Mouse (Mus musculus) ES-Bruce4 (cell line): ENCODE measurements around the gene Naa35. TPM values are rescaled to one million over a fixed set of nuclear protein-coding genes. Genes with fewer than 3 reads are reported as not detected.

ENCODE experiments used
- H3K27ac ChIP-seq: 2 replicates; pipeline ENCODE4 v1.5.1; 2012; ENCODE audit warnings: low read length, inconsistent platforms; ENCODE audit not compliant: insufficient read depth
- H3K27me3 ChIP-seq: 2 replicates; pipeline ENCODE4 v1.6.1; 2012; ENCODE audit warnings: mild to moderate bottlenecking, low read length, inconsistent platforms; ENCODE audit not compliant: control insufficient read depth, poor library complexity, insufficient read depth, severe bottlenecking
- H3K36me3 ChIP-seq: 2 replicates; pipeline ENCODE4 v1.6.1; 2012; ENCODE audit warnings: inconsistent platforms, mild to moderate bottlenecking, low read length, moderate library complexity; ENCODE audit not compliant: control insufficient read depth, poor library complexity, insufficient read depth, severe bottlenecking
- H3K4me1 ChIP-seq: one replicate; pipeline ENCODE4 v1.8.1; 2011; ENCODE audit warnings: low read length; ENCODE audit not compliant: control insufficient read depth, insufficient read depth
- H3K4me3 ChIP-seq: 2 replicates; pipeline ENCODE4 v1.5.1; 2011; ENCODE audit warnings: low read depth, mild to moderate bottlenecking, low read length
- H3K9ac ChIP-seq: 2 replicates; pipeline ENCODE4 v1.6.1; 2012; ENCODE audit warnings: low read depth, mild to moderate bottlenecking, inconsistent platforms; ENCODE audit not compliant: poor library complexity, severe bottlenecking
- H3K9me3 ChIP-seq: replicated peaks from 2 replicates; pipeline ENCODE4 v1.6.1; 2012; ENCODE audit warnings: mild to moderate bottlenecking, low read length, inconsistent platforms; ENCODE audit not compliant: control insufficient read depth, poor library complexity, insufficient read depth, severe bottlenecking
- CTCF ChIP-seq: IDR thresholded peaks from one replicate; pipeline ENCODE4 v1.8.1; 2011; ENCODE audit warnings: low read depth, low read length
- EP300 ChIP-seq: IDR thresholded peaks from 2 replicates; pipeline ENCODE4 v1.6.1; 2011; ENCODE audit warnings: low read depth, low read length; ENCODE audit not compliant: insufficient read depth
- POLR2A ChIP-seq: IDR thresholded peaks from one replicate; pipeline ENCODE4 v1.8.1; 2011; ENCODE audit warnings: low read length; ENCODE audit not compliant: insufficient read depth
- polyA plus RNA-seq: library from polyadenylated mRNA; stranded (reverse); fragments of >200 nt; gene quantifications from 2 replicates; pipeline ENCODE4 v1.2.4, GENCODE M21; 2011; ENCODE audit warnings: low read depth; ENCODE audit not compliant: missing spikeins, insufficient read depth, insufficient read length

The Naa35 gene
- polyA plus RNA-seq: 103 and 143 TPM in 2 replicates

- H3K9ac ChIP-seq: peak within 1 kb of the TSS; percentile 87
- H3K27me3 ChIP-seq: no peaks in the 10 kb centered on the region
- H3K27ac ChIP-seq: peak within 1 kb of the TSS; percentile 22; the same call in 1 of the 2 replicates
- TF ChIP-seq CTCF (no peak), EP300 (peak; percentile 32; the same call in 1 of the 2 replicates), POLR2A (peak; percentile 55)
- H3K9me3 ChIP-seq: no peaks in the 10 kb centered on the region
- peak within 1 kb of the TSS; percentile 83 for H3K4me3 ChIP-seq
- H3K36me3 ChIP-seq: peaks cover 9% of the 10 kb centered on the region
- H3K4me1 ChIP-seq: no peaks in the 10 kb centered on the region
These were observed at the start of gene Naa35, which contains the start of gene Agtpbp1 for GRCm38 (mm10) chr13:59584947-59585647. TSS of gene Naa35 (plus strand) at chr13:59585259. TSS of gene Agtpbp1 (minus strand) at chr13:59585227.

GRCm38 (mm10) chr13:59535746-59536145 is 49.3 kb upstream of the Naa35 start:
- H3K27me3 ChIP-seq: no peaks in the 10 kb centered on the region
- TF ChIP-seq CTCF (no peak), POLR2A (no peak), EP300 (no peak)
- H3K27ac ChIP-seq: no peak overlapping the region

GRCm38 (mm10) chr13:59536631-59537030 is 48.4 kb upstream of the Naa35 start:
- Histone ChIP-seq H3K36me3 (no peaks in the 10 kb centered on the region), H3K4me3 (no peak overlapping the region), H3K4me1 (no peaks in the 10 kb centered on the region), H3K9ac (no peak overlapping the region), H3K27ac (no peak overlapping the region), H3K9me3 (no peaks in the 10 kb centered on the region), H3K27me3 (no peaks in the 10 kb centered on the region)
- no peak for TF ChIP-seq CTCF
- no peak for TF ChIP-seq POLR2A
- TF ChIP-seq EP300: no peak

More at GRCm38 (mm10) chr13:59535746-59536145, 49.3 kb upstream of the Naa35 start:
- Histone ChIP-seq H3K36me3 (no peaks in the 10 kb centered on the region), H3K9me3 (no peaks in the 10 kb centered on the region), H3K9ac (no peak overlapping the region), H3K4me3 (no peak overlapping the region), H3K4me1 (no peaks in the 10 kb centered on the region)

- H3K9ac ChIP-seq: no peak overlapping the region
- H3K4me3 ChIP-seq: no peak overlapping the region
- no peaks in the 10 kb centered on the region for H3K36me3 ChIP-seq
- no peaks in the 10 kb centered on the region for H3K4me1 ChIP-seq
- no peak overlapping the region for H3K27ac ChIP-seq
- H3K27me3 ChIP-seq: no peaks in the 10 kb centered on the region
- no peak for TF ChIP-seq POLR2A
- TF ChIP-seq CTCF: no peak
- TF ChIP-seq EP300: no peak
- no peaks in the 10 kb centered on the region for H3K9me3 ChIP-seq
These were observed 46.4 kb upstream of the Naa35 start for GRCm38 (mm10) chr13:59538661-59539060.

GRCm38 (mm10) chr13:59540030-59540429 is 45.0 kb upstream of the Naa35 start:
- H3K9me3 ChIP-seq: no peaks in the 10 kb centered on the region
- no peak overlapping the region for H3K4me3 ChIP-seq
- H3K36me3 ChIP-seq: no peaks in the 10 kb centered on the region
- no peak overlapping the region for H3K27ac ChIP-seq
- TF ChIP-seq CTCF (no peak), POLR2A (no peak), EP300 (no peak)
- H3K27me3 ChIP-seq: no peaks in the 10 kb centered on the region
- no peaks in the 10 kb centered on the region for H3K4me1 ChIP-seq
- no peak overlapping the region for H3K9ac ChIP-seq

GRCm38 (mm10) chr13:59542411-59542810 is 42.6 kb upstream of the Naa35 start:
- no peak for TF ChIP-seq EP300
- TF ChIP-seq CTCF: no peak
- no peak for TF ChIP-seq POLR2A
- no peak overlapping the region for H3K4me3 ChIP-seq
- H3K27ac ChIP-seq: no peak overlapping the region
- H3K27me3 ChIP-seq: no peaks in the 10 kb centered on the region
- no peaks in the 10 kb centered on the region for H3K9me3 ChIP-seq
- no peaks in the 10 kb centered on the region for H3K36me3 ChIP-seq
- H3K4me1 ChIP-seq: no peaks in the 10 kb centered on the region
- H3K9ac ChIP-seq: no peak overlapping the region
